Mouse (Mus musculus) liver, embryonic 13.5 days (tissue): Measurements from ENCODE around the gene Trabd. TPM values are rescaled to one million over a fixed set of nuclear protein-coding genes. Genes with fewer than 3 reads are reported as not detected.

ENCODE experiments used
- ATAC-seq: fragments of 200-750 bp; cut with Nextera tagmentation; 2 replicates; pipeline ENCODE4 v1.8.0; 2017; ENCODE audit warnings: low read depth, mild to moderate bottlenecking, moderate number of reproducible peaks, moderate library complexity
- DNase-seq: peaks from one replicate; pipeline ENCODE4 v3.0.0; 2022
- H3K27ac ChIP-seq: fragments of 300-500 bp; sonication (generic); 2 replicates; pipeline ENCODE4 v1.5.1; 2015; ENCODE audit warnings: moderate library complexity, mild to moderate bottlenecking, inconsistent platforms
- H3K27me3 ChIP-seq: fragments of 300-500 bp; sonication (generic); 2 replicates; pipeline ENCODE4 v1.6.1; 2015; ENCODE audit warnings: mild to moderate bottlenecking, inconsistent platforms
- H3K36me3 ChIP-seq: fragments of 300-500 bp; sonication (generic); 2 replicates; pipeline ENCODE4 v1.6.1; 2015; ENCODE audit warnings: mild to moderate bottlenecking, inconsistent platforms
- H3K4me1 ChIP-seq: fragments of 300-500 bp; sonication (generic); replicated peaks from 2 replicates; pipeline ENCODE4 v1.6.1; 2015; ENCODE audit warnings: inconsistent platforms
- H3K4me2 ChIP-seq: fragments of 300-500 bp; sonication (generic); 2 replicates; pipeline ENCODE4 v1.6.1; 2015; ENCODE audit warnings: inconsistent platforms, mild to moderate bottlenecking, moderate library complexity
- H3K4me3 ChIP-seq: fragments of 300-500 bp; sonication (generic); replicated peaks from 2 replicates; pipeline ENCODE4 v1.5.1; 2015; ENCODE audit warnings: mild to moderate bottlenecking, inconsistent platforms
- H3K9ac ChIP-seq: fragments of 300-500 bp; sonication (generic); 2 replicates; pipeline ENCODE4 v1.6.1; 2015; ENCODE audit warnings: mild to moderate bottlenecking, inconsistent platforms
- H3K9me3 ChIP-seq: fragments of 300-500 bp; sonication (generic); replicated peaks from 2 replicates; pipeline ENCODE4 v1.6.1; 2016; ENCODE audit warnings: inconsistent platforms
- WGBS: fragments of 180-500 bp; shearing (Covaris S2); methylation state at CpG from one replicate; pipeline ENCODE4 v1.1.7; 2015; ENCODE audit not compliant: insufficient replicate concordance; 5-methylcytosine and 5-hydroxymethylcytosine counted together
- polyA plus RNA-seq: library from polyadenylated mRNA; unstranded; fragments of >200 nt; fragmentation: Nextera tagmentation; extraction: Ambion mirVana; gene quantifications from 2 replicates; pipeline ENCODE4 v1.2.1, GENCODE M21; 2015

The Trabd gene
- polyA plus RNA-seq, 1 experiment from 2014 or later: 16.4 TPM

DNA sequence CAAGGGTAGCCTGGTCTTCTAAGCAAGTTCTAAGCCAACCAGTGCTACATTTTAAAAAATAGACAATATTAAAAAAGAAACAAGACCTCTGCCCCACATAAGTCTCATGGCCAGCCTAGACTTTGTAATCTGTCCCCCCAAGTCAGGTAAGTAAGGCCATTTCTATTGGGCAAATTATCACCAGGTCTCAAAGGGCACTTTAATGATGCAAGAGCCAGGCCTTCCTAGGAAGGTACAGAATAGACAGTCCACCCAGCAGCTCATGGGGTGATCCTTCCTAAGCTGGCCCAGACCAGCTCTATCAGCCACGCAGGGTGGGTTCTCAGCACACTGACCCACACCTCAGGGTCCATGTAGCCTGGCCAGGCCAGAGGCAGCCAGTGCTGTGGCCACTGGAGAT, 9.0 kb downstream of the Trabd start:
- H3K9me3 ChIP-seq: no peaks in the 10 kb centered on the region
- no peak overlapping the region for H3K4me2 ChIP-seq
- no peaks in the 10 kb centered on the region for H3K27me3 ChIP-seq
- H3K36me3 ChIP-seq: peaks cover 49% of the 10 kb centered on the region
- ATAC-seq: no peak
- no peak overlapping the region for H3K27ac ChIP-seq
- no peak overlapping the region for H3K4me3 ChIP-seq
- no peak overlapping the region for H3K9ac ChIP-seq
- H3K4me1 ChIP-seq: peaks cover 13% of the 10 kb centered on the region
- WGBS: 89% methylated on average over 1 of the region's 1 CpGs
- no peak for DNase-seq

DNA sequence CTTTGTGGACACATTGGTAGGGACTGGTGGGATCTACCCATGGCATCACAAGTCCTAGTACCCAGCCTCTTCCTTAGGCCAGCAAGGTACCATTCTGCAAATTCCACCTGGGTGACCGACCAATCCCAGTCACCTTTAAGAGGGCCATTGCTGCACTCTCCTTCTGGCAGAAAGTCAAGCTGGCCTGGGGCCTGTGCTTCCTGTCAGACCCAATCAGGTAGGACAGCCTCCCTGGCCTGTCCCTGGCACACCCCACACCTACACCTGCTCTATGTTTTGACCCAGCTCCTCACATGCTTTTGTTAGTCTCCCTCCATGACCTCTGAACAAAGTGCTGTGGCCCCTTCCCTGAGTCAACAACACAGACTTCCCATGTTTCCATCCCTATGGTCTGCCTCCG, 9.9 kb downstream of the Trabd start:
- 72% methylated on average over 2 of the region's 2 CpGs for WGBS
- no peaks in the 10 kb centered on the region for H3K27me3 ChIP-seq
- no peak for DNase-seq

DNA sequence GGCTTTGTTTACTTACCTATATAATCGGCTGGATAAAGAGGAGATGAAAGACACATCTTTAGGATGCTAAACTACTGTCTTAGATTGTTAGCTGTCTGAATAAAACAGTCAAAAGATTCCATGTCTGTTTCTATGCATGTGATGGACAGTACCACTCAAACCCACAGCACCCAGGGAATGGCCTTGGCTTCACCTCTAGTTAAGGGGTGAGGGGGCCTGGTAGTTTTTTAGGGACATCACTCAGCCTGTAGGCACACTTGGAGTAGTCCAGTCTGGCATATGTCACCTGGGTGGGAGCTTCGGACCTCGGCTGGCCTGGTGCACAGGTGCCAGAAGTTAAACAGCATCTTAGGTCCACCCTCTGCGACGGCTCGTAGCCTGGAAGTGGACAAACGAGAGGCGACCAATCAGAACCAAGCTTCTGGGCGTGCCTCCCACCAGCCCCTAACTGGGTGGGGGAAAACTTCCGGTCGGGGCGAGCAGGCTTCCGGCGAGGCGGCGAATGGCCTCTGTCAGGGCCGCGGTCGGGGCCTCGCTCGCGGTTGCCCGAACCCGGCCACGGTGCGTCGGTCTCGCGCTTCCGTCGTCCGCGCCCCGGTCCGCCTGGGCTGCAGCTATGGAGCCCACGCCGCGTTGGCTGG, 13.8 kb downstream of the Trabd start, which contains the start of gene Selenoo:
Selenoo (plus strand) TSS at position 478 of the 641 bp plus-strand sequence.
- peak; percentile 83 for DNase-seq
- peak within 1 kb of the TSS; percentile 96 for H3K4me3 ChIP-seq
- 2% methylated on average over 38 of the region's 38 CpGs for WGBS
- peak within 1 kb of the TSS; percentile 95 for H3K4me2 ChIP-seq
- H3K9ac ChIP-seq: peak within 1 kb of the TSS; percentile 95
- no peaks in the 10 kb centered on the region for H3K27me3 ChIP-seq
- H3K4me1 ChIP-seq: peaks cover 27% of the 10 kb centered on the region
- ATAC-seq: peak; percentile 92
- no peaks in the 10 kb centered on the region for H3K9me3 ChIP-seq
- peak within 1 kb of the TSS; percentile 85 for H3K27ac ChIP-seq
- peaks cover 39% of the 10 kb centered on the region for H3K36me3 ChIP-seq

More for the DNA sequence above, 9.9 kb downstream of the Trabd start:
- Histone ChIP-seq H3K4me2 (no peak overlapping the region), H3K36me3 (peaks cover 49% of the 10 kb centered on the region), H3K9me3 (no peaks in the 10 kb centered on the region), H3K4me3 (no peak overlapping the region), H3K4me1 (peaks cover 17% of the 10 kb centered on the region), H3K9ac (no peak overlapping the region), H3K27ac (no peak overlapping the region)
- no peak for ATAC-seq

DNA sequence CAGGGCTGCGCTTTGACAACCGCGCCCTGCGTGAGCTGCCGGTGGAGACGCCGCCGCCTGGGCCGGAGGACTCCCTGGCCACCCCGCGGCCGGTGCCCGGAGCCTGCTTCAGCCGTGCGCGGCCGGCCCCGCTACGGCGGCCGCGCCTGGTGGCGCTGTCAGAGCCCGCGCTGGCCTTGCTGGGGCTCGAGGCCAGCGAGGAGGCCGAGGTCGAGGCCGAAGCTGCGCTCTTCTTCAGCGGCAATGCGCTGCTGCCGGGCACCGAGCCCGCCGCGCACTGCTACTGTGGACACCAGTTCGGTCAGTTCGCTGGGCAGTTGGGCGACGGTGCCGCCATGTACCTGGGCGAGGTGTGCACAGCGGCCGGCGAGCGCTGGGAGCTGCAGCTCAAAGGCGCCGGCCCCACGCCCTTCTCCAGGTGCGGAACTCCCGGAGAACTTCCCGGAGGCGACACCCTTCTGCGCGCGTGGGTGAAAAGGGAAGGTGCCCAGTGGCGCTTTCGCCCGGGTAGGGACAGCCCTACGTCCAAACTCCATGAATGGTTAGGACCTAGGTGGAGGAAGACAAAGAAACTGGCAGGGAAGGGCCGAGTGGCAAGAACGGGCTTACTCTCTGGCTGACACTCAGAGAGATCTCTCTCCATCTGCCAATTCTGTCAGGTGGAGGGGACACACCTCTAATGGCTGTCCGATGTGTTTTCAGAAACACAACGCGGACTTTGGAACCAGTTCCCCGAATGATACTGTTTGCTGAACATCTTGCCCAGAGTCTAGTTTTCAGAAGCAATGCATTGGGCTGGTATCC, 14.5 kb downstream of the Trabd start:
- Histone ChIP-seq H3K4me2 (peak overlapping the region; percentile 95), H3K27me3 (no peaks in the 10 kb centered on the region), H3K36me3 (peaks cover 40% of the 10 kb centered on the region), H3K4me1 (peaks cover 24% of the 10 kb centered on the region), H3K9ac (peak overlapping the region; percentile 95), H3K4me3 (peak overlapping the region; percentile 96), H3K9me3 (no peaks in the 10 kb centered on the region), H3K27ac (peak overlapping the region; percentile 85)
- DNase-seq (peak; percentile 18), ATAC-seq (peak; percentile 70)
- WGBS: 2% methylated on average over 68 of the region's 68 CpGs

DNA sequence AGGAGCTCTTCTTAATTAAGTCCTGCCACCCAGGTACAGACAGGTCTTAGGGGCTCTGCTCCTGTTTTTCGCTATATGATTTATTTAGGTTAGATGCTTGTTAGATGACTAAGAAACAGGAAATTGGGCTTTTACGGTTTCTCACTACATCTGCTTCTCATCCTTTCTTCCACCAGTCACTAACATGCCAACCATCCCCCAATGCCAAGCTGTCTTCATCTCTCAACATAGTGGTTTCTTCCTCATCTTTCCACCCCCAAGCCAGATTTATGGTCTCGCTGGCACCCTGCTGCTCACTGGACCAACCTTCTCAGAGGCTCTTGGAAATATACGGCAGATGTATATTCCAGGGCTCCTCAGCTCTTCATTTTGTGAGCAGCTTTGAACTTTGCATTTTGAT, 15.7 kb downstream of the Trabd start:
- ATAC-seq: no peak
- peak overlapping the region; percentile 95 for H3K4me2 ChIP-seq
- WGBS: 94% methylated on average over 4 of the region's 4 CpGs
- peak overlapping the region; percentile 9; the same call in 1 of the 2 replicates for H3K9ac ChIP-seq
- H3K9me3 ChIP-seq: no peaks in the 10 kb centered on the region
- DNase-seq: no peak
- H3K27ac ChIP-seq: no peak overlapping the region
- H3K4me1 ChIP-seq: peaks cover 24% of the 10 kb centered on the region
- no peaks in the 10 kb centered on the region for H3K27me3 ChIP-seq
- peaks cover 40% of the 10 kb centered on the region for H3K36me3 ChIP-seq
- H3K4me3 ChIP-seq: 0 out of 2 replicates have a peak overlapping the region, but pooled peaks have one; percentile 96

- H3K27ac ChIP-seq: no peak overlapping the region
- ATAC-seq: no peak
- H3K27me3 ChIP-seq: no peaks in the 10 kb centered on the region
- H3K4me1 ChIP-seq: peaks cover 24% of the 10 kb centered on the region
- H3K4me2 ChIP-seq: no peak overlapping the region
- H3K4me3 ChIP-seq: no peak overlapping the region
- no peaks in the 10 kb centered on the region for H3K9me3 ChIP-seq
- DNase-seq: no peak
- H3K36me3 ChIP-seq: peaks cover 47% of the 10 kb centered on the region
- H3K9ac ChIP-seq: no peak overlapping the region
- 74% methylated on average over 5 of the region's 5 CpGs for WGBS
Observed at GRCm38 (mm10) chr15:89092181-89092580, 17.3 kb downstream of the Trabd start.

DNA sequence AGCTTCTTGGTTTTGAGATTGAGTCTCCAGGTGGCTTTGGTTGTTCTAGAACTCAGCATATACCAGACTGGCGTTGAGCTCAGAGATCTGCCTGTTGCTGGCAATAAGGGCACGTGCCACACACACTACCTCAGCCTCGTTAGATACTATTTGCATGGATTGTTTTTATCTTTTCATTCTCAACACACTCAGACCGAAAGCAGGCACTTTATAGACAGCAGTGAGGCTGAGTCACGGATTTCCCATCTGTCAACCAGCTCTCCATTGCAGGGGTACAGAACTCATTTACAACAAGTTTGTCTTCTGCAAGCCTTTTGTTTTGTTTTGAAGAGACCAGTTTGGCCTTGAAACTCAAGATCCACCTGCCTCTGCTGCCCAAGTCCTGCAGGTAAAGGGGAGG, 22.5 kb downstream of the Trabd start:
- Histone ChIP-seq H3K27ac (no peak overlapping the region), H3K27me3 (no peaks in the 10 kb centered on the region), H3K36me3 (peaks cover 99% of the 10 kb centered on the region), H3K4me1 (no peaks in the 10 kb centered on the region), H3K9me3 (no peaks in the 10 kb centered on the region), H3K4me2 (no peak overlapping the region), H3K9ac (no peak overlapping the region), H3K4me3 (no peak overlapping the region)
- ATAC-seq: no peak
- WGBS: 80% methylated on average over 5 of the region's 5 CpGs
- no peak for DNase-seq

DNA sequence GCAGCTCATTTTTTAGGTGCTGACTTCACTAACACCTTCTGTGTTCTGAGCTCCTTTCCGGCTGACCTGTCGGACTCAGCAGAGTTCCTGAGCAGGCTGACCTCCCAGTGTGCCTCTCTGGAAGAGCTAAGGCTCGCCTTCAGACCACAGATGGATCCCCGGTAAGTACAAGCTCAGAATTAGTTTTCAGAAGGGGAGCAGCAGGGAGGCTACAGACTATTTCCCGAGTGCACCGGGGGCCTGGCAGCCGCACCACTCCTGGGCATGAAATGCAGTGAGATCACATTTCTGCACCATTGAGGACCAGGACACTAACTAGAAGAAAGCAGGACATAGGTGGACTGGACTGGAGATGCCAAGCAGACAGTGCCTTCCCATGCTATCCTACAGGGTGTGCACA, 23.7 kb downstream of the Trabd start:
- ATAC-seq: no peak
- Histone ChIP-seq H3K36me3 (peaks cover 98% of the 10 kb centered on the region), H3K9ac (no peak overlapping the region), H3K4me1 (no peaks in the 10 kb centered on the region), H3K4me3 (no peak overlapping the region), H3K4me2 (no peak overlapping the region), H3K27me3 (no peaks in the 10 kb centered on the region), H3K27ac (no peak overlapping the region), H3K9me3 (no peaks in the 10 kb centered on the region)
- 88% methylated on average over 7 of the region's 7 CpGs for WGBS
- no peak for DNase-seq

GRCm38 (mm10) chr15:89100823-89101222, 25.9 kb downstream of the Trabd start:
- DNase-seq: no peak
- Histone ChIP-seq H3K27ac (no peak overlapping the region), H3K4me3 (no peak overlapping the region), H3K9me3 (no peaks in the 10 kb centered on the region), H3K36me3 (peaks cover 98% of the 10 kb centered on the region), H3K4me2 (no peak overlapping the region), H3K4me1 (no peaks in the 10 kb centered on the region), H3K9ac (no peak overlapping the region), H3K27me3 (no peaks in the 10 kb centered on the region)
- no peak for ATAC-seq
- 91% methylated on average over 12 of the region's 12 CpGs for WGBS

DNA sequence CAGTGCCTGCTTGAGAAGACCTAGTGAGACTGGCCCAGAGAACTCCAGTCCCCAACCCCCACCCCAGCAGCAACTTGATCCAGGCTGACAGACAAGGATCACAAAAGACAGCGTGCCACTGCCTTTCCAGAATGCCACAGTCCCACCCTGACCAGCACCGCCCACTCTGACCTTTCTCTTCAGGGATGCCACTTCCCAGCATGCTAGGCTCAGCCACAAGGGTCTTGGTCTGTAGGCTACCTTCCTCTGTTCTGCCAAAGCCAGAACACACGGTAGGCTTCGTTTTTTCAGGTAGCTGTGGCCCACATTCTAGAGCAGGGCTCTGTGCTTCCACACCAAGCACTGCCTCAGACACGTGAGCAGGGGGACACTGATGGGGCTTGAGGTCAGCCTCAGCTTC, 27.7 kb downstream of the Trabd start:
- WGBS: 82% methylated on average over 5 of the region's 5 CpGs
- Histone ChIP-seq H3K4me3 (no peak overlapping the region), H3K4me2 (no peak overlapping the region), H3K9me3 (no peaks in the 10 kb centered on the region), H3K27ac (no peak overlapping the region), H3K36me3 (peaks cover 98% of the 10 kb centered on the region), H3K4me1 (no peaks in the 10 kb centered on the region), H3K9ac (no peak overlapping the region), H3K27me3 (no peaks in the 10 kb centered on the region)
- no peak for ATAC-seq
- no peak for DNase-seq

DNA sequence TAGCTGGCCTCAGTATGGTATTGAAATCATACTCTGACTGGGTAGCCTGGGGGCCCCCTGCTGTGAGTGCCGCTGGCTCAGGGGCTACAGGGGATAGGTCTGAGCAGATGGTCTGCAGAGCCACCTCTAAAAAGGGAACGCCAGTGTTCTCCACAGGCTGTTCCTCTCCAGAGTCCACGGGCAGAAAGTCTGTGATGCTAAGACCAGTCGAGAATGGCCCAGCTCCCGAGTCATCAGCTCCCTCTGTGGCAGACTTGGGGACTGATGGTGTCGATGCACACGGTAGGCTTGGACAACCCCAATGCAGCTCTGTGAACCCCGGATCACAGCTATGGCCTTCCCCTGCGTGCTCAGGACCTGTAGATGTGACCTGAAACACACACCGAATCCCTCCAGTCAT, 29.0 kb downstream of the Trabd start:
- WGBS: 81% methylated on average over 10 of the region's 10 CpGs

More for the DNA sequence above, 29.0 kb downstream of the Trabd start:
- Histone ChIP-seq H3K36me3 (peaks cover 98% of the 10 kb centered on the region), H3K27me3 (no peaks in the 10 kb centered on the region), H3K9me3 (no peaks in the 10 kb centered on the region), H3K4me2 (no peak overlapping the region), H3K4me3 (no peak overlapping the region), H3K27ac (no peak overlapping the region), H3K4me1 (no peaks in the 10 kb centered on the region), H3K9ac (no peak overlapping the region)
- DNase-seq (no peak), ATAC-seq (no peak; the same call in 1 of the 2 replicates)
